Mouse (Mus musculus): ENCODE measurements around the gene Aldh1a1. TPM values are rescaled to one million over a fixed set of nuclear protein-coding genes. Genes with fewer than 3 reads are reported as not detected.

Gene Aldh1a1
- polyA plus RNA-seq, 1 experiment from 2014 or later = 1.6 TPM

Other genes starting within 250 kb of the Aldh1a1 start
- 9.9 and 13.8 TPM in 2 replicates for gene Anxa1, start 101.8 kb upstream of the Aldh1a1 start, polyA plus RNA-seq (2016; fragmentation: Nextera tagmentation; extraction: Ambion mirVana)
- 1.3 and 1.4 TPM in 2 replicates for gene Aldh1a7, start 234.8 kb downstream of the Aldh1a1 start, polyA plus RNA-seq (2016; fragmentation: Nextera tagmentation; extraction: Ambion mirVana)

Data from hindbrain, embryonic 12.5 days (tissue).